Mouse (Mus musculus) midbrain, postnatal 0 days (tissue): ENCODE measurements around the gene Cbl. TPM values are rescaled to one million over a fixed set of nuclear protein-coding genes. Genes with fewer than 3 reads are reported as not detected.

Experiments
- ATAC-seq: fragments of 200-750 bp; cut with Nextera tagmentation; 2 replicates; pipeline ENCODE4 v1.8.0; 2017; ENCODE audit warnings: moderate number of reproducible peaks, mild to moderate bottlenecking, moderate TSS enrichment, moderate library complexity; ENCODE audit not compliant: low FRiP score
- DNase-seq: peaks from one replicate; pipeline ENCODE4 v3.0.0-alpha.2; 2015; ENCODE audit warnings: low spot score
- H3K27ac ChIP-seq: fragments of 300-500 bp; sonication (generic); 2 replicates; pipeline ENCODE4 v1.5.1; 2014; ENCODE audit warnings: low read depth, mild to moderate bottlenecking, low read length, mixed read lengths
- H3K27me3 ChIP-seq: fragments of 300-500 bp; sonication (generic); 2 replicates; pipeline ENCODE4 v1.6.1; 2014; ENCODE audit warnings: low read length, control low read depth, mixed read lengths; ENCODE audit not compliant: insufficient read depth
- H3K36me3 ChIP-seq: fragments of 300-500 bp; sonication (generic); 2 replicates; pipeline ENCODE4 v1.6.1; 2014; ENCODE audit warnings: low read length, control low read depth, mixed read lengths; ENCODE audit not compliant: insufficient read depth
- H3K4me1 ChIP-seq: fragments of 300-500 bp; sonication (generic); 2 replicates; pipeline ENCODE4 v1.6.1; 2014; ENCODE audit warnings: mild to moderate bottlenecking, control low read depth, antibody characterized with exemption, low read length, mixed read lengths; ENCODE audit not compliant: insufficient read depth
- H3K4me2 ChIP-seq: fragments of 300-500 bp; sonication (generic); 2 replicates; pipeline ENCODE4 v1.6.1; 2014; ENCODE audit warnings: low read depth, mild to moderate bottlenecking, low read length, mixed read lengths; ENCODE audit not compliant: poor library complexity, severe bottlenecking
- H3K4me3 ChIP-seq: fragments of 300-500 bp; sonication (generic); 2 replicates; pipeline ENCODE4 v1.5.1; 2014; ENCODE audit warnings: low read depth, mild to moderate bottlenecking, low read length, moderate library complexity
- H3K9ac ChIP-seq: fragments of 300-500 bp; sonication (generic); replicated peaks from 2 replicates; pipeline ENCODE4 v1.6.1; 2014; ENCODE audit warnings: mild to moderate bottlenecking, low read length, moderate library complexity, mixed read lengths; ENCODE audit not compliant: poor library complexity, severe bottlenecking
- H3K9me3 ChIP-seq: fragments of 300-500 bp; sonication (generic); 2 replicates; pipeline ENCODE4 v1.6.1; 2016; ENCODE audit warnings: low read length, control low read depth
- CTCF ChIP-seq: IDR thresholded peaks from 2 replicates; pipeline ENCODE4 v1.5.1; 2016; ENCODE audit warnings: antibody characterized with exemption, mild to moderate bottlenecking
- WGBS: fragments of 180-500 bp; shearing (Covaris S2); extraction: QIAGEN DNeasy Blood & Tissue Kit; methylation state at CpG from one replicate; pipeline ENCODE4 v1.1.7; 2014; 5-methylcytosine and 5-hydroxymethylcytosine counted together
- polyA plus RNA-seq: library from polyadenylated mRNA; unstranded; fragments of >200 nt; fragmentation: Nextera tagmentation; extraction: Ambion mirVana; gene quantifications from 2 replicates; pipeline ENCODE4 v1.2.1, GENCODE M21; 2015
- total RNA-seq: library from RNA; depleted of rRNA; stranded (reverse); fragments of >200 nt; gene quantifications from 2 replicates; pipeline ENCODE4 v1.2.3, GENCODE M21; 2014

Cbl gene
- total and polyA plus RNA-seq, 2 experiments from 2014 or later, result 17.3 to 32.1 TPM

GRCm38 (mm10) chr9:44254508-44255135 is 20.8 kb upstream of the Cbl start:
- peak; percentile 59 for DNase-seq
- peak; percentile 59; the same call in 1 of the 2 replicates for ATAC-seq
- Histone ChIP-seq H3K36me3 (no peaks in the 10 kb centered on the region), H3K27ac (peak overlapping the region; percentile 77), H3K4me3 (no peak overlapping the region), H3K4me1 (peaks cover 29% of the 10 kb centered on the region), H3K9ac (no peak overlapping the region), H3K9me3 (no peaks in the 10 kb centered on the region), H3K27me3 (no peaks in the 10 kb centered on the region), H3K4me2 (no peak overlapping the region)
- WGBS, result 3% methylated on average over 5 of the region's 5 CpGs
- no peak for TF ChIP-seq CTCF

GRCm38 (mm10) chr9:44253441-44253840 is 19.6 kb upstream of the Cbl start:
- Histone ChIP-seq H3K4me2 (no peak overlapping the region), H3K27ac (peak overlapping the region; percentile 77; the same call in 1 of the 2 replicates), H3K4me3 (no peak overlapping the region), H3K27me3 (no peaks in the 10 kb centered on the region), H3K4me1 (peaks cover 33% of the 10 kb centered on the region), H3K9me3 (no peaks in the 10 kb centered on the region), H3K36me3 (no peaks in the 10 kb centered on the region), H3K9ac (no peak overlapping the region)
- DNase-seq (no peak), ATAC-seq (no peak)
- no peak for TF ChIP-seq CTCF
- 69% methylated on average over 6 of the region's 6 CpGs for WGBS

- Histone ChIP-seq H3K4me3 (no peak within 1 kb of the TSS), H3K4me1 (peaks cover 33% of the 10 kb centered on the region), H3K9ac (no peak within 1 kb of the TSS), H3K4me2 (no peak within 1 kb of the TSS), H3K27ac (no peak within 1 kb of the TSS), H3K27me3 (no peaks in the 10 kb centered on the region), H3K9me3 (no peaks in the 10 kb centered on the region), H3K36me3 (no peaks in the 10 kb centered on the region)
- DNase-seq, result no peak
- no peak for ATAC-seq
- 91% methylated on average over 10 of the region's 10 CpGs for WGBS
- no peak for TF ChIP-seq CTCF
Measured at GRCm38 (mm10) chr9:44251314-44251713, 17.5 kb upstream of the Cbl start, which contains the start of gene Pdzd3. Gene Pdzd3 (minus strand): TSS chr9:44251471.

- no peak for TF ChIP-seq CTCF
- ATAC-seq, result no peak
- peak; percentile 31 for DNase-seq
Measured at GRCm38 (mm10) chr9:44250445-44250844, 16.6 kb upstream of the Cbl start.

GRCm38 (mm10) chr9:44249181-44250146 is 15.6 kb upstream of the Cbl start:
- no peaks in the 10 kb centered on the region for H3K27me3 ChIP-seq
- peaks cover 22% of the 10 kb centered on the region for H3K4me1 ChIP-seq
- ATAC-seq (no peak), DNase-seq (peak; percentile 57)
- no peak overlapping the region for H3K4me2 ChIP-seq
- peak; percentile 68 for TF ChIP-seq CTCF
- H3K9me3 ChIP-seq, result no peaks in the 10 kb centered on the region
- no peak overlapping the region for H3K27ac ChIP-seq
- H3K36me3 ChIP-seq, result no peaks in the 10 kb centered on the region
- no peak overlapping the region for H3K4me3 ChIP-seq
- WGBS, result 46% methylated on average over 26 of the region's 26 CpGs
- no peak overlapping the region for H3K9ac ChIP-seq

More at GRCm38 (mm10) chr9:44250445-44250844, 16.6 kb upstream of the Cbl start:
- Histone ChIP-seq H3K9me3 (no peaks in the 10 kb centered on the region), H3K4me3 (no peak overlapping the region), H3K9ac (no peak overlapping the region), H3K27ac (no peak overlapping the region), H3K4me1 (peaks cover 32% of the 10 kb centered on the region), H3K36me3 (no peaks in the 10 kb centered on the region), H3K4me2 (no peak overlapping the region), H3K27me3 (no peaks in the 10 kb centered on the region)
- whole genome bisulfite sequencing, result 37% methylated on average over 4 of the region's 4 CpGs

- WGBS, result 82% methylated on average over 6 of the region's 6 CpGs
- H3K27ac ChIP-seq, result no peak overlapping the region
- ATAC-seq (no peak), DNase-seq (no peak)
- H3K36me3 ChIP-seq, result no peaks in the 10 kb centered on the region
- H3K9ac ChIP-seq, result no peak overlapping the region
- no peak overlapping the region for H3K4me2 ChIP-seq
- no peaks in the 10 kb centered on the region for H3K9me3 ChIP-seq
- TF ChIP-seq CTCF, result no peak
- H3K4me3 ChIP-seq, result no peak overlapping the region
- 0 out of 2 replicates have a peak, but pooled peaks cover 8% of the 10 kb centered on the region for H3K4me1 ChIP-seq
- no peaks in the 10 kb centered on the region for H3K27me3 ChIP-seq
Measured at GRCm38 (mm10) chr9:44247907-44248306, 14.1 kb upstream of the Cbl start.
